Mouse (Mus musculus) MEL (cell line): ENCODE results near the gene Faap100. TPM values are rescaled to one million over a fixed set of nuclear protein-coding genes. Genes with fewer than 3 reads are reported as not detected.

Experiments used
- DNase-seq: peaks from one replicate; pipeline ENCODE4 v3.0.0; 2011; ENCODE audit warnings: low read depth, low spot score
- H3K27ac ChIP-seq: 2 replicates; pipeline ENCODE4 v1.5.1; 2012; ENCODE audit warnings: low read depth, mild to moderate bottlenecking, control low read depth, low read length, moderate library complexity; ENCODE audit not compliant: control insufficient read depth
- H3K27me3 ChIP-seq, 2 experiments: fragments of 150-350 bp in 1 of 2; sonication (generic) in 1 of 2; 2 replicates each; pipeline ENCODE4 v1.6.1; 2012; ENCODE audit warnings: low read length in 2 of 2, mild to moderate bottlenecking in 2 of 2, improper control_type of control experiment in 1 of 2, moderate library complexity in 1 of 2; ENCODE audit not compliant: insufficient read depth in 2 of 2, control insufficient read depth in 1 of 2
- H3K36me3 ChIP-seq, 2 experiments: 2 replicates each; pipeline ENCODE4 v1.6.1; 2012 to 2014; ENCODE audit warnings: low read length in 2 of 2, improper control_type of control experiment in 1 of 2, inconsistent platforms in 1 of 2, mild to moderate bottlenecking in 1 of 2; ENCODE audit not compliant: insufficient read depth in 2 of 2, control insufficient read depth in 1 of 2
- H3K4me1 ChIP-seq, 2 experiments: fragments of 150-350 bp in 1 of 2; sonication (generic) in 1 of 2; 2 replicates each; pipeline ENCODE4 v1.6.1; 2012; ENCODE audit warnings: low read length in 2 of 2, improper control_type of control experiment in 1 of 2, mild to moderate bottlenecking in 1 of 2; ENCODE audit not compliant: insufficient read depth in 2 of 2, control insufficient read depth in 1 of 2
- H3K4me3 ChIP-seq, 2 experiments: fragments of 150-350 bp in 1 of 2; sonication (generic) in 1 of 2; 2 replicates each; pipeline ENCODE4 v1.5.1; 2012; ENCODE audit warnings: low read depth in 2 of 2, low read length in 2 of 2, mild to moderate bottlenecking in 2 of 2, moderate library complexity in 2 of 2, control low read depth in 1 of 2, improper control_type of control experiment in 1 of 2; ENCODE audit not compliant: control insufficient read depth in 1 of 2, insufficient read depth in 1 of 2
- H3K79me2 ChIP-seq: 2 replicates; pipeline ENCODE4 v1.6.1; 2012; ENCODE audit warnings: mild to moderate bottlenecking, low read length, moderate library complexity; ENCODE audit not compliant: control insufficient read depth, poor library complexity, insufficient read depth
- H3K9ac ChIP-seq: 2 replicates; pipeline ENCODE4 v1.6.1; 2012; ENCODE audit warnings: low read depth, mild to moderate bottlenecking, control low read depth, low read length, moderate library complexity; ENCODE audit not compliant: control insufficient read depth, poor library complexity, severe bottlenecking
- H3K9me3 ChIP-seq: fragments of 150-350 bp; sonication (generic); replicated peaks from 2 replicates; pipeline ENCODE4 v1.6.1; 2012; ENCODE audit warnings: mild to moderate bottlenecking, low read length, improper control_type of control experiment, moderate library complexity; ENCODE audit not compliant: insufficient read depth
- BHLHE40 ChIP-seq: IDR thresholded peaks from 2 replicates; pipeline ENCODE4 v1.6.1; 2012; ENCODE audit warnings: low read depth, mild to moderate bottlenecking, inconsistent platforms, low read length, improper control_type of control experiment, borderline replicate concordance
- ETS1 ChIP-seq: IDR thresholded peaks from 2 replicates; pipeline ENCODE4 v1.6.1; 2012; ENCODE audit warnings: low read depth, mild to moderate bottlenecking, inconsistent platforms, low read length, improper control_type of control experiment, moderate library complexity
- GABPA ChIP-seq: IDR thresholded peaks from 2 replicates; pipeline ENCODE4 v1.6.1; 2012; ENCODE audit warnings: low read depth, mild to moderate bottlenecking, inconsistent platforms, low read length, improper control_type of control experiment, moderate library complexity
- HCFC1 ChIP-seq: IDR thresholded peaks from 2 replicates; pipeline ENCODE4 v1.6.1; 2012; ENCODE audit warnings: low read depth, mild to moderate bottlenecking, inconsistent platforms, low read length, improper control_type of control experiment, moderate library complexity
- KAT2A ChIP-seq: conservative IDR thresholded peaks from 2 replicates; pipeline ENCODE4 v1.6.1; 2012; ENCODE audit warnings: low read depth, low read length, improper control_type of control experiment, inconsistent platforms
- MAFK ChIP-seq: IDR thresholded peaks from 2 replicates; pipeline ENCODE4 v1.6.1; 2011; ENCODE audit warnings: low read depth, mild to moderate bottlenecking, low read length, improper control_type of control experiment, borderline replicate concordance
- MAX ChIP-seq: IDR thresholded peaks from 2 replicates; pipeline ENCODE4 v1.6.1; 2011; ENCODE audit warnings: low read length, improper control_type of control experiment
- POLR2AphosphoS2 ChIP-seq: IDR thresholded peaks from 2 replicates; pipeline ENCODE4 v1.6.1; 2011; ENCODE audit warnings: low read length, improper control_type of control experiment
- POLR2AphosphoS5 ChIP-seq: IDR thresholded peaks from 2 replicates; pipeline ENCODE4 v1.6.1; 2012; ENCODE audit warnings: low read depth, borderline replicate concordance, mild to moderate bottlenecking, inconsistent platforms, low read length, moderate library complexity, mixed read lengths
- RAD21 ChIP-seq: IDR thresholded peaks from 2 replicates; pipeline ENCODE4 v1.6.1; 2011; ENCODE audit warnings: mild to moderate bottlenecking, low read depth, low read length, improper control_type of control experiment
- TBP ChIP-seq: IDR thresholded peaks from 2 replicates; pipeline ENCODE4 v1.8.0; 2011; ENCODE audit warnings: low read depth, low read length, improper control_type of control experiment
- UBTF ChIP-seq: IDR thresholded peaks from 2 replicates; pipeline ENCODE4 v1.6.1; 2012; ENCODE audit warnings: low read depth, mild to moderate bottlenecking, inconsistent platforms, low read length, improper control_type of control experiment, moderate library complexity, borderline replicate concordance; ENCODE audit not compliant: insufficient read depth
- USF1 ChIP-seq: IDR thresholded peaks from 2 replicates; pipeline ENCODE4 v1.6.1; 2014; ENCODE audit warnings: low read depth, mild to moderate bottlenecking, inconsistent platforms, low read length, improper control_type of control experiment, moderate library complexity
- USF2 ChIP-seq, 2 experiments: IDR thresholded peaks; 2 replicates each; pipeline ENCODE4 v1.6.1; 2011 to 2012; ENCODE audit warnings: improper control_type of control experiment in 2 of 2, low read length in 2 of 2, borderline replicate concordance in 1 of 2, inconsistent platforms in 1 of 2, low read depth in 1 of 2, mild to moderate bottlenecking in 1 of 2; ENCODE audit not compliant: insufficient read depth in 1 of 2
- ZC3H11A ChIP-seq: IDR thresholded peaks from 2 replicates; pipeline ENCODE4 v1.6.1; 2012; ENCODE audit warnings: low read depth, mild to moderate bottlenecking, inconsistent platforms, low read length, improper control_type of control experiment
- polyA plus RNA-seq, 2 experiments: library from polyadenylated mRNA; stranded (reverse) in 1 of 2; unstranded in 1 of 2; fragments of >175 nt in 1 of 2; fragments of >200 nt in 1 of 2; gene quantifications; 2 replicates each; pipeline versions ENCODE4 v1.2.1 to v1.2.4; 2012; ENCODE audit warnings: low replicate concordance in 2 of 2, low read depth in 1 of 2; ENCODE audit not compliant: insufficient read length in 2 of 2, insufficient read depth in 1 of 2, missing spikeins in 1 of 2
- total RNA-seq: library from RNA; depleted of rRNA; stranded (reverse); fragments of 300-350 nt; gene quantifications from 2 replicates; pipeline ENCODE4 v1.2.3, GENCODE M21; 2012

Faap100 gene
- total and polyA plus RNA-seq, 3 experiments: 27.1 to 45.7 TPM; not detected in 1

DNA sequence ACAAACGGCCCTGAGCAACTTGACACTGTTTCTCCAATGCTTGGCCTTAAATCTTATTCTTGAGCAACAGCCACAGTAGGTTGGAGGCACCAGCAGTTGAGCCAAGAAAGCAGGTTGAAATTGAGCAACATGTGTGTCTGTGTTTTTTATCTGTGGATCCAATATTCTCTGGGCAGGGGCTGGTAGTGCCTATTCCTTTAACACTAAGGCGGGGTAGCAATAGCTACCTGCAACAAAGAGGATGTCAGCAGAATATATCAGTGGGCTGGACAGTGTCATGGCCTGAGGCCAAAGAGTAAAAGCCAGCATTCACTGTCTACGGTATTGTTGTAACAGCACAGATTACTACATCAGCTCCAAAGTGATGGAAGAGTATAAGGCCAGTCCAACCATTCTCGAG lies 17.1 kb upstream of the Faap100 start:
- Histone ChIP-seq H3K79me2 (peaks cover 2% of the 10 kb centered on the region), H3K36me3 (peaks cover 21 to 50% of the 10 kb centered on the region in 2 experiments), H3K27me3 (no peaks in the 10 kb centered on the region), H3K27ac (no peak overlapping the region), H3K4me3 (no peak overlapping the region), H3K9ac (no peak overlapping the region), H3K9me3 (no peaks in the 10 kb centered on the region)
- no peak for DNase-seq
- TF ChIP-seq POLR2AphosphoS5 (0 out of 2 replicates have a peak, but pooled peaks have one; percentile 51), KAT2A (no peak), RAD21 (no peak)
- TF ChIP-seq, all 39 proteins: peak for 1
- peaks cover 7 to 16% of the 10 kb centered on the region in 2 experiments; a peak in 3 of 4 replicates for H3K4me1 ChIP-seq

- DNase-seq: no peak
- Histone ChIP-seq H3K9ac (no peak overlapping the region), H3K79me2 (no peaks in the 10 kb centered on the region), H3K27ac (no peak overlapping the region), H3K4me1 (no peaks in the 10 kb centered on the region), H3K36me3 (peaks cover 3 to 33% of the 10 kb centered on the region in 2 experiments; a peak in 3 of 4 replicates), H3K27me3 (no peaks in the 10 kb centered on the region), H3K4me3 (no peak overlapping the region), H3K9me3 (no peaks in the 10 kb centered on the region)
- TF ChIP-seq ETS1 (no peak), POLR2AphosphoS2 (no peak), UBTF (no peak), ZC3H11A (no peak), POLR2AphosphoS5 (no peak), HCFC1 (no peak), USF1 (no peak), TBP (no peak), GABPA (no peak), MAX (no peak)
Measured at GRCm38 (mm10) chr11:120388580-120388979, 10.0 kb upstream of the Faap100 start.

DNA sequence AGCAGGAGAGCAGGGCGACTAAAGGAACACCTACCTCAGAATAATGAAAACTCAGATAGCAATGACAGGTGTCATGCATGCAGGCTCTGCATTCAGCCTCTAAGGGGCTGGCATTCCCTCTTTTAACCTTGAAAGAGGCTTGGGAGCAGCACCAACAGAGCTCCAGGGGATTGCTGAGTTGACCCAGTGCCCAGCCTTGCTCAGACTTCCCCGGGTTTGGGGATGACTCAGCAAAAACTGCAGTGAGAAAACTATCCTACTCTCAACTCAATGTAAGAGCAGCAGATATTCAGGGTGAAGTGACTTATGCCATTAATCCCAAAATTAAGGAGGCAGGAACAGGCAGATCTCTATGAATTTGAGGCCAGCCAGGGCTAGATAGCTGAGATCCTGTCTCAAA lies 8.6 kb upstream of the Faap100 start:
- DNase-seq: peak; percentile 50
- Histone ChIP-seq H3K4me3 (no peak overlapping the region), H3K9ac (no peak overlapping the region), H3K79me2 (no peaks in the 10 kb centered on the region), H3K36me3 (peaks cover 3 to 31% of the 10 kb centered on the region in 2 experiments; a peak in 3 of 4 replicates), H3K4me1 (no peaks in the 10 kb centered on the region), H3K9me3 (no peaks in the 10 kb centered on the region), H3K27me3 (no peaks in the 10 kb centered on the region), H3K27ac (no peak overlapping the region)
- peak; percentile 84 for TF ChIP-seq MAFK
- peak; percentile 86 for TF ChIP-seq GABPA
- no peak for TF ChIP-seq USF2 (IDR thresholded peaks at IDR 0.05; ENCODE audit: borderline replicate concordance in 1 of 2, insufficient read depth in 1 of 2, low read depth in 1 of 2, low read length in 2 of 2)
- TF ChIP-seq BHLHE40: no peak
